Mouse (Mus musculus) kidney, adult 9 months (tissue): ENCODE measurements around the gene Helz2.
"Not testable (repeated sequence)": the region's sequence is repeated elsewhere in the genome, so short reads cannot be mapped to it uniquely, and the experiment has no call there.

Experiments
- DNase-seq: peaks from one replicate; pipeline ENCODE4 v3.0.0; 2022

Helz2 gene

DNA sequence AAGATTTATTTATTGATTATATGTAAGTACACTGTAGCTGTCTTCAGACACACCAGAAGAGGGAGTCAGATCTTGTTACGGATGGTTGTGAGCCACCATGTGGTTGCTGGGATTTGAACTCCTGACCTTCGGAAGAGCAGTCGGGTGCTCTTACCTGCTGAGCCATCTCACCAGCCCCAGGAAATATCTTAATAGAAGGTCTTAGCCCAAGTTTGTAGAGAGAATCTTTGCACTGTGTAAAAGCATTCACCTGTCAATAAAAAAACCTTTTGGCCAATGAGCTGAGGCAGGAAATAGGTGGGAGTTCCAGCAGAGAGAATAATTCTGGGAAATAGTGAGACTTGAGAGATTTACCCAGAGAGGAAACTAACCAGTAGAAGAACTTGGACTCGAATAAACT lies 50.4 kb downstream of the Helz2 start:
- DNase-seq, result not testable (repeated sequence)

- DNase-seq, result no peak
Observed at GRCm38 (mm10) chr2:181189321-181189720, 52.5 kb downstream of the Helz2 start.

DNA sequence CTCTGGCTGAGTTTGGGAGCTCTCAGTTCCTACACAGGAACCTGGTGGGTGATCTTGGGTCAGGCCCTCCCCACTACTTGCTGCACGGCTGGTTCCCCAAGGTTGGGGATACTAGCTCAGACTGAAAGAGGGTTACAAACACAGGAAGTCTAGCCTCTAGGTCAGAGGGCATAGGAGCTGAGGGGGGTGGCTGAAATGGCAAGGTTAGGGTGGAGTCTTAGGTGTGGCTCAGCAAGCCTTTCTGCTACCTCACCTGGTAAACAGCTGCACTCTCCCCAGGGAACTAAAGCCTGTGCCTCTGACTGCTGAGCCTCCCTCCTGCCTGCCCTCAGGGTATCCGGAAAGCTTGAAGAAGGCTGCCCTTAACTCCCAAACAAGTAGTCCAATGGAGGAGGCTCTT lies 53.1 kb downstream of the Helz2 start:
- DNase-seq, result peak; percentile 27

- peak; percentile 97 for DNase-seq
Observed at GRCm38 (mm10) chr2:181187121-181188000, 54.5 kb downstream of the Helz2 start, which contains the start of gene Ppdpf. Gene Ppdpf (plus strand): TSS chr2:181187247.

- DNase-seq, result peak; percentile 92
Observed at GRCm38 (mm10) chr2:181186635-181187034, 55.2 kb downstream of the Helz2 start.

DNA sequence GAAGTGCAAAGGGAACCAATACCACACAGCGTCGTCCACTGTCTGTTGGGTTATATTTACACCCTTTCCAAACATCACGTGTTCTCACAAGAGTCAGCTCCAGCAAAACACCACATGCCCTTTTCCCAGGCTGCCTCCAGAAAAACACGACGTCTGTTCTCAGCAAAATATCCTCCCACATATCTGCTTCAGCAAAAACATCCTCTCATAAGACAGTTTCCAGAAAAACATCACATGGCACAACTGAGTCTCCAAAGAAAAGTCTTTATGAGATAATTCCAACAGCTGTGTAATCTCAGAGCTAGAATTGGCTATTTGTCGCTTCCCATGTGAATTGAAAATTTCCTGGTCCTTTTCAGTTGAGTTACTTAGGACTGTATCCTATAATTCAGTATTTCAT lies 60.9 kb downstream of the Helz2 start:
- no peak for DNase-seq

- DNase-seq, result no peak
Observed at GRCm38 (mm10) chr2:181178471-181178870, 63.4 kb downstream of the Helz2 start.

- DNase-seq, result no peak
Observed at GRCm38 (mm10) chr2:181178015-181178414, 63.8 kb downstream of the Helz2 start.
